Mouse (Mus musculus) heart, postnatal 0 days (tissue): ENCODE results near the gene Cyth1. TPM values are rescaled to one million over a fixed set of nuclear protein-coding genes. Genes with fewer than 3 reads are reported as not detected.

Experiments
- ATAC-seq: fragments of 200-750 bp; cut with Nextera tagmentation; 2 replicates; pipeline ENCODE4 v1.8.0; 2017; ENCODE audit warnings: low read depth, moderate number of reproducible peaks, moderate library complexity; ENCODE audit not compliant: insufficient read depth
- DNase-seq: peaks from one replicate; pipeline ENCODE4 v3.0.0-alpha.2; 2016; ENCODE audit warnings: low spot score
- H3K27ac ChIP-seq: fragments of 300-500 bp; sonication (generic); 2 replicates; pipeline ENCODE4 v1.5.1; 2014; ENCODE audit warnings: low read depth, mild to moderate bottlenecking
- H3K27me3 ChIP-seq: fragments of 300-500 bp; sonication (generic); 2 replicates; pipeline ENCODE4 v1.6.1; 2014; ENCODE audit warnings: low read length, mixed read lengths; ENCODE audit not compliant: control insufficient read depth, insufficient read depth
- H3K36me3 ChIP-seq: fragments of 300-500 bp; sonication (generic); replicated peaks from 2 replicates; pipeline ENCODE4 v1.6.1; 2014; ENCODE audit warnings: low read length, mixed read lengths; ENCODE audit not compliant: control insufficient read depth, insufficient read depth
- H3K4me1 ChIP-seq: fragments of 300-500 bp; sonication (generic); 2 replicates; pipeline ENCODE4 v1.6.1; 2014; ENCODE audit warnings: antibody characterized with exemption; ENCODE audit not compliant: control insufficient read depth, insufficient read depth
- H3K4me2 ChIP-seq: fragments of 300-500 bp; sonication (generic); 2 replicates; pipeline ENCODE4 v1.6.1; 2014; ENCODE audit warnings: low read depth, mild to moderate bottlenecking, low read length, moderate library complexity
- H3K4me3 ChIP-seq: fragments of 300-500 bp; sonication (generic); 2 replicates; pipeline ENCODE4 v1.5.1; 2014; ENCODE audit warnings: low read depth, low read length
- H3K9ac ChIP-seq: fragments of 300-500 bp; sonication (generic); replicated peaks from 2 replicates; pipeline ENCODE4 v1.6.1; 2014; ENCODE audit warnings: low read depth, low read length, mixed read lengths
- H3K9me3 ChIP-seq: fragments of 300-500 bp; sonication (generic); replicated peaks from 2 replicates; pipeline ENCODE4 v1.6.1; 2016; ENCODE audit warnings: low read length; ENCODE audit not compliant: control insufficient read depth
- CTCF ChIP-seq: IDR thresholded peaks from 2 replicates; pipeline ENCODE4 v1.5.1; 2016; ENCODE audit warnings: antibody characterized with exemption, control low read depth, low read depth
- EP300 ChIP-seq: IDR thresholded peaks from 2 replicates; pipeline ENCODE4 v1.6.1; 2016; ENCODE audit warnings: antibody characterized with exemption, low read depth
- WGBS: fragments of 180-500 bp; shearing (Covaris S2); extraction: QIAGEN DNeasy Blood & Tissue Kit; methylation state at CpG from one replicate; pipeline ENCODE4 v1.1.7; 2014; 5-methylcytosine and 5-hydroxymethylcytosine counted together
- polyA plus RNA-seq: library from polyadenylated mRNA; unstranded; fragments of >200 nt; fragmentation: Nextera tagmentation; extraction: Ambion mirVana; gene quantifications from 2 replicates; pipeline ENCODE4 v1.2.1, GENCODE M21; 2015
- total RNA-seq: library from RNA; depleted of rRNA; stranded (reverse); fragments of >200 nt; gene quantifications from 2 replicates; pipeline ENCODE4 v1.2.3, GENCODE M21; 2014; ENCODE audit warnings: low replicate concordance

The Cyth1 gene
- total and polyA plus RNA-seq, 2 experiments from 2014 or later = 21.4 to 50.1 TPM

- H3K9me3 ChIP-seq = no peaks in the 10 kb centered on the region
- H3K4me2 ChIP-seq = no peak overlapping the region
- no peaks in the 10 kb centered on the region for H3K27me3 ChIP-seq
- peaks cover 38% of the 10 kb centered on the region for H3K4me1 ChIP-seq
- DNase-seq (no peak), ATAC-seq (no peak)
- H3K4me3 ChIP-seq = no peak overlapping the region
- no peak overlapping the region for H3K9ac ChIP-seq
- 64% methylated on average over 7 of the region's 7 CpGs for WGBS
- H3K36me3 ChIP-seq = no peaks in the 10 kb centered on the region
- no peak; the same call in 1 of the 2 replicates for TF ChIP-seq EP300
- no peak for TF ChIP-seq CTCF
- H3K27ac ChIP-seq = peak overlapping the region; percentile 79
Measured at GRCm38 (mm10) chr11:118234929-118235328, 13.5 kb downstream of the Cyth1 start.

GRCm38 (mm10) chr11:118234500-118234899, 13.9 kb downstream of the Cyth1 start:
- H3K4me1 ChIP-seq = peaks cover 37% of the 10 kb centered on the region
- H3K36me3 ChIP-seq = no peaks in the 10 kb centered on the region
- H3K4me2 ChIP-seq = no peak overlapping the region
- 62% methylated on average over 6 of the region's 6 CpGs for WGBS
- no peak overlapping the region for H3K4me3 ChIP-seq
- no peak overlapping the region for H3K9ac ChIP-seq
- no peaks in the 10 kb centered on the region for H3K27me3 ChIP-seq
- ATAC-seq = peak; percentile 71
- no peaks in the 10 kb centered on the region for H3K9me3 ChIP-seq
- H3K27ac ChIP-seq = peak overlapping the region; percentile 79
- peak; percentile 72 for TF ChIP-seq EP300
- TF ChIP-seq CTCF = no peak
- no peak for DNase-seq

GRCm38 (mm10) chr11:118233924-118234323, 14.5 kb downstream of the Cyth1 start:
- no peak overlapping the region; the same call in 1 of the 2 replicates for H3K27ac ChIP-seq

GRCm38 (mm10) chr11:118232314-118232831, 16.0 kb downstream of the Cyth1 start:
- Histone ChIP-seq H3K9ac (no peak overlapping the region), H3K36me3 (no peaks in the 10 kb centered on the region), H3K4me1 (peaks cover 30% of the 10 kb centered on the region), H3K27me3 (no peaks in the 10 kb centered on the region), H3K4me3 (no peak overlapping the region), H3K27ac (0 out of 2 replicates have a peak overlapping the region, but pooled peaks have one; percentile 1), H3K4me2 (peak overlapping the region; percentile 16; the same call in 1 of the 2 replicates), H3K9me3 (no peaks in the 10 kb centered on the region)
- DNase-seq (peak; percentile 57), ATAC-seq (no peak)
- WGBS = 47% methylated on average over 7 of the region's 7 CpGs
- TF ChIP-seq CTCF (peak; percentile 66), EP300 (no peak)

More at GRCm38 (mm10) chr11:118233924-118234323, 14.5 kb downstream of the Cyth1 start:
- peaks cover 34% of the 10 kb centered on the region for H3K4me1 ChIP-seq
- H3K4me3 ChIP-seq = no peak overlapping the region
- DNase-seq = no peak
- H3K27me3 ChIP-seq = no peaks in the 10 kb centered on the region
- WGBS = 60% methylated on average over 3 of the region's 3 CpGs
- no peak overlapping the region for H3K4me2 ChIP-seq
- no peak overlapping the region for H3K9ac ChIP-seq
- ATAC-seq = no peak
- no peaks in the 10 kb centered on the region for H3K9me3 ChIP-seq
- TF ChIP-seq CTCF = no peak
- no peaks in the 10 kb centered on the region for H3K36me3 ChIP-seq

GRCm38 (mm10) chr11:118229941-118230340, 18.5 kb downstream of the Cyth1 start:
- H3K4me1 ChIP-seq = peaks cover 31% of the 10 kb centered on the region

GRCm38 (mm10) chr11:118227650-118228049, 20.7 kb downstream of the Cyth1 start:
- 0 out of 2 replicates have a peak overlapping the region, but pooled peaks have one; percentile 31 for H3K27ac ChIP-seq
- peaks cover 41% of the 10 kb centered on the region for H3K4me1 ChIP-seq
- no peaks in the 10 kb centered on the region for H3K27me3 ChIP-seq
- no peak overlapping the region for H3K4me2 ChIP-seq
- no peak overlapping the region for H3K4me3 ChIP-seq
- 54% methylated on average over 7 of the region's 7 CpGs for WGBS
- no peaks in the 10 kb centered on the region for H3K36me3 ChIP-seq
- TF ChIP-seq EP300 (no peak), CTCF (no peak)
- H3K9ac ChIP-seq = no peak overlapping the region
- ATAC-seq (no peak), DNase-seq (no peak)
- H3K9me3 ChIP-seq = no peaks in the 10 kb centered on the region

More at GRCm38 (mm10) chr11:118229941-118230340, 18.5 kb downstream of the Cyth1 start:
- ATAC-seq (no peak), DNase-seq (no peak)
- 85% methylated on average over 5 of the region's 5 CpGs for WGBS
- H3K4me2 ChIP-seq = no peak overlapping the region
- H3K4me3 ChIP-seq = no peak overlapping the region
- H3K9me3 ChIP-seq = no peaks in the 10 kb centered on the region
- no peaks in the 10 kb centered on the region for H3K36me3 ChIP-seq
- H3K27ac ChIP-seq = no peak overlapping the region
- H3K27me3 ChIP-seq = no peaks in the 10 kb centered on the region
- no peak for TF ChIP-seq CTCF
- no peak for TF ChIP-seq EP300
- no peak overlapping the region for H3K9ac ChIP-seq
